Mouse (Mus musculus) bone marrow macrophage, adult 2 months (primary cell): ENCODE results near the gene Mul1.

ENCODE experiments used
- CTCF ChIP-seq: IDR thresholded peaks from 2 replicates; pipeline ENCODE4 v1.5.1; 2012; ENCODE audit warnings: low read depth, mild to moderate bottlenecking, low read length, moderate library complexity
- POLR2A ChIP-seq: IDR thresholded peaks from 2 replicates; pipeline ENCODE4 v1.6.1; 2012; ENCODE audit warnings: mild to moderate bottlenecking, low read depth, low read length, borderline replicate concordance

GRCm38 (mm10) chr4:138488241-138488640 lies 53.8 kb downstream of the Mul1 start:
- TF ChIP-seq POLR2A (no peak), CTCF (no peak)
